Mouse (Mus musculus) heart, embryonic 15.5 days (tissue): ENCODE results near the gene Col4a1. TPM values are rescaled to one million over a fixed set of nuclear protein-coding genes. Genes with fewer than 3 reads are reported as not detected.
A peak's percentile ranks its signal among the peaks of the same experiment; 100 is the strongest.

ENCODE experiments used
- ATAC-seq: fragments of 200-750 bp; cut with Nextera tagmentation; replicated peaks from 2 replicates; pipeline ENCODE4 v1.8.0; 2017; ENCODE audit warnings: low read depth, moderate TSS enrichment; ENCODE audit not compliant: insufficient number of reproducible peaks, insufficient read depth, low FRiP score
- H3K27ac ChIP-seq: fragments of 300-500 bp; sonication (generic); 2 replicates; pipeline ENCODE4 v1.5.1; 2015; ENCODE audit warnings: mild to moderate bottlenecking, inconsistent platforms
- H3K27me3 ChIP-seq: fragments of 300-500 bp; sonication (generic); 2 replicates; pipeline ENCODE4 v1.6.1; 2015; ENCODE audit warnings: inconsistent platforms
- H3K36me3 ChIP-seq: fragments of 300-500 bp; sonication (generic); 2 replicates; pipeline ENCODE4 v1.6.1; 2015; ENCODE audit warnings: mild to moderate bottlenecking, inconsistent platforms
- H3K4me1 ChIP-seq: fragments of 300-500 bp; sonication (generic); replicated peaks from 2 replicates; pipeline ENCODE4 v1.6.1; 2015; ENCODE audit warnings: inconsistent platforms
- H3K4me2 ChIP-seq: fragments of 300-500 bp; sonication (generic); 2 replicates; pipeline ENCODE4 v1.6.1; 2015; ENCODE audit warnings: inconsistent platforms, mild to moderate bottlenecking, moderate library complexity
- H3K4me3 ChIP-seq: fragments of 300-500 bp; sonication (generic); 2 replicates; pipeline ENCODE4 v1.5.1; 2015; ENCODE audit warnings: mild to moderate bottlenecking, inconsistent platforms
- H3K9ac ChIP-seq: fragments of 300-500 bp; sonication (generic); 2 replicates; pipeline ENCODE4 v1.6.1; 2015; ENCODE audit warnings: mild to moderate bottlenecking, inconsistent platforms
- H3K9me3 ChIP-seq: fragments of 300-500 bp; sonication (generic); replicated peaks from 2 replicates; pipeline ENCODE4 v1.6.1; 2016; ENCODE audit warnings: inconsistent platforms
- WGBS: fragments of 180-500 bp; shearing (Covaris S2); methylation state at CpG from one replicate; pipeline ENCODE4 v1.1.7; 2015; ENCODE audit warnings: mixed read lengths; 5-methylcytosine and 5-hydroxymethylcytosine counted together
- polyA plus RNA-seq: library from polyadenylated mRNA; unstranded; fragments of >200 nt; fragmentation: Nextera tagmentation; extraction: Ambion mirVana; gene quantifications from 2 replicates; pipeline ENCODE4 v1.2.1, GENCODE M21; 2015

Gene Col4a1
- polyA plus RNA-seq, 1 experiment from 2014 or later: 191 TPM

GRCm38 (mm10) chr8:11280721-11281268 lies 31.8 kb downstream of the Col4a1 start:
- no peak overlapping the region for H3K4me2 ChIP-seq
- H3K9ac ChIP-seq: no peak overlapping the region
- H3K9me3 ChIP-seq: no peaks in the 10 kb centered on the region
- no peak for ATAC-seq
- H3K4me1 ChIP-seq: peaks cover 79% of the 10 kb centered on the region
- 80% methylated on average over 10 of the region's 10 CpGs for WGBS
- H3K4me3 ChIP-seq: no peak overlapping the region
- peaks cover 3% of the 10 kb centered on the region; the same call in 1 of the 2 replicates for H3K36me3 ChIP-seq
- H3K27ac ChIP-seq: 0 out of 2 replicates have a peak overlapping the region, but pooled peaks have one; percentile 6
- H3K27me3 ChIP-seq: no peaks in the 10 kb centered on the region

GRCm38 (mm10) chr8:11279296-11279826 lies 33.3 kb downstream of the Col4a1 start:
- Histone ChIP-seq H3K4me2 (peak overlapping the region; percentile 31), H3K9me3 (no peaks in the 10 kb centered on the region), H3K27ac (peak overlapping the region; percentile 79), H3K9ac (no peak overlapping the region), H3K27me3 (no peaks in the 10 kb centered on the region), H3K4me1 (peaks cover 89% of the 10 kb centered on the region), H3K4me3 (0 out of 2 replicates have a peak overlapping the region, but pooled peaks have one; percentile 0), H3K36me3 (peaks cover 3% of the 10 kb centered on the region; the same call in 1 of the 2 replicates)
- peak; percentile 32; the same call in 1 of the 2 replicates for ATAC-seq
- 46% methylated on average over 20 of the region's 20 CpGs for WGBS

- Histone ChIP-seq H3K36me3 (peaks cover 3% of the 10 kb centered on the region; the same call in 1 of the 2 replicates), H3K4me1 (peaks cover 89% of the 10 kb centered on the region), H3K4me3 (no peak overlapping the region), H3K9me3 (no peaks in the 10 kb centered on the region), H3K27me3 (no peaks in the 10 kb centered on the region), H3K9ac (peak overlapping the region; percentile 13), H3K4me2 (peak overlapping the region; percentile 3; the same call in 1 of the 2 replicates), H3K27ac (peak overlapping the region; percentile 79)
- no peak for ATAC-seq
- WGBS: 36% methylated on average over 4 of the region's 4 CpGs
Observed at GRCm38 (mm10) chr8:11278101-11278611, 34.5 kb downstream of the Col4a1 start.

- Histone ChIP-seq H3K36me3 (peaks cover 3% of the 10 kb centered on the region; the same call in 1 of the 2 replicates), H3K4me1 (peaks cover 86% of the 10 kb centered on the region), H3K9ac (no peak overlapping the region), H3K9me3 (no peaks in the 10 kb centered on the region), H3K27me3 (no peaks in the 10 kb centered on the region), H3K4me3 (no peak overlapping the region), H3K4me2 (peak overlapping the region; percentile 3; the same call in 1 of the 2 replicates), H3K27ac (peak overlapping the region; percentile 79)
- WGBS: 74% methylated on average over 3 of the region's 3 CpGs
- no peak for ATAC-seq
Observed at GRCm38 (mm10) chr8:11277602-11278051, 35.0 kb downstream of the Col4a1 start.

- WGBS: 62% methylated on average over 5 of the region's 6 CpGs
- Histone ChIP-seq H3K27me3 (no peaks in the 10 kb centered on the region), H3K9me3 (no peaks in the 10 kb centered on the region), H3K9ac (no peak overlapping the region), H3K4me3 (no peak overlapping the region), H3K4me2 (no peak overlapping the region), H3K27ac (no peak overlapping the region), H3K36me3 (no peaks in the 10 kb centered on the region), H3K4me1 (peaks cover 83% of the 10 kb centered on the region)
- ATAC-seq: no peak
Observed at GRCm38 (mm10) chr8:11276286-11276685, 36.3 kb downstream of the Col4a1 start.

GRCm38 (mm10) chr8:11274415-11274814 lies 38.2 kb downstream of the Col4a1 start:
- 24% methylated on average over 7 of the region's 7 CpGs for WGBS
- H3K27ac ChIP-seq: peak overlapping the region; percentile 66
- no peak overlapping the region for H3K9ac ChIP-seq
- H3K36me3 ChIP-seq: no peaks in the 10 kb centered on the region
- no peaks in the 10 kb centered on the region for H3K9me3 ChIP-seq
- peaks cover 79% of the 10 kb centered on the region for H3K4me1 ChIP-seq
- H3K4me2 ChIP-seq: peak overlapping the region; percentile 42
- H3K4me3 ChIP-seq: no peak overlapping the region
- peak; percentile 71 for ATAC-seq
- no peaks in the 10 kb centered on the region for H3K27me3 ChIP-seq

- H3K27me3 ChIP-seq: no peaks in the 10 kb centered on the region
- H3K36me3 ChIP-seq: no peaks in the 10 kb centered on the region
- no peak overlapping the region for H3K4me2 ChIP-seq
- no peak overlapping the region for H3K9ac ChIP-seq
- H3K27ac ChIP-seq: peak overlapping the region; percentile 66
- no peaks in the 10 kb centered on the region for H3K9me3 ChIP-seq
- H3K4me1 ChIP-seq: peaks cover 79% of the 10 kb centered on the region
- 68% methylated on average over 15 of the region's 15 CpGs for WGBS
- no peak overlapping the region for H3K4me3 ChIP-seq
- no peak for ATAC-seq
Observed at GRCm38 (mm10) chr8:11273506-11274158, 39.0 kb downstream of the Col4a1 start.

- 58% methylated on average over 6 of the region's 6 CpGs for WGBS
- ATAC-seq: no peak
- no peaks in the 10 kb centered on the region for H3K36me3 ChIP-seq
- H3K4me2 ChIP-seq: no peak overlapping the region
- H3K9me3 ChIP-seq: no peaks in the 10 kb centered on the region
- H3K4me3 ChIP-seq: no peak overlapping the region
- H3K27me3 ChIP-seq: no peaks in the 10 kb centered on the region
- H3K27ac ChIP-seq: peak overlapping the region; percentile 30
- peaks cover 78% of the 10 kb centered on the region for H3K4me1 ChIP-seq
- no peak overlapping the region for H3K9ac ChIP-seq
Observed at GRCm38 (mm10) chr8:11272205-11272604, 40.4 kb downstream of the Col4a1 start.

- Histone ChIP-seq H3K36me3 (no peaks in the 10 kb centered on the region), H3K9me3 (no peaks in the 10 kb centered on the region), H3K4me2 (no peak overlapping the region), H3K27ac (0 out of 2 replicates have a peak overlapping the region, but pooled peaks have one; percentile 30), H3K4me1 (peaks cover 76% of the 10 kb centered on the region), H3K9ac (no peak overlapping the region), H3K4me3 (no peak overlapping the region), H3K27me3 (no peaks in the 10 kb centered on the region)
- 56% methylated on average over 6 of the region's 6 CpGs for WGBS
- ATAC-seq: no peak
Observed at GRCm38 (mm10) chr8:11270826-11271225, 41.8 kb downstream of the Col4a1 start.

GRCm38 (mm10) chr8:11268753-11269152 lies 43.9 kb downstream of the Col4a1 start:
- Histone ChIP-seq H3K9ac (no peak overlapping the region), H3K36me3 (no peaks in the 10 kb centered on the region), H3K4me3 (no peak overlapping the region), H3K4me1 (peaks cover 68% of the 10 kb centered on the region), H3K27me3 (no peaks in the 10 kb centered on the region), H3K9me3 (no peaks in the 10 kb centered on the region), H3K4me2 (no peak overlapping the region), H3K27ac (peak overlapping the region; percentile 32; the same call in 1 of the 2 replicates)
- WGBS: 65% methylated on average over 6 of the region's 6 CpGs
- ATAC-seq: no peak

GRCm38 (mm10) chr8:11266471-11266870 lies 46.2 kb downstream of the Col4a1 start:
- Histone ChIP-seq H3K27ac (no peak overlapping the region), H3K36me3 (no peaks in the 10 kb centered on the region), H3K4me3 (no peak overlapping the region), H3K27me3 (no peaks in the 10 kb centered on the region), H3K4me1 (peaks cover 68% of the 10 kb centered on the region), H3K4me2 (no peak overlapping the region), H3K9ac (no peak overlapping the region), H3K9me3 (no peaks in the 10 kb centered on the region)
- no peak for ATAC-seq
- 54% methylated on average over 2 of the region's 2 CpGs for WGBS
